Mouse (Mus musculus) brain, embryonic 14.5 days (tissue): ENCODE measurements at regions not wholly inside any gene's neighbourhood (a gene's known extent, or its start where the extent isn't known, plus 50 kb on each side); places are given as distances from the start of the nearest gene placed in this dataset.

Source experiments
- CTCF ChIP-seq: fragments of 200-500 bp; IDR thresholded peaks from 2 replicates; pipeline ENCODE4 v1.5.1; 2012; ENCODE audit warnings: inconsistent platforms, mild to moderate bottlenecking, moderate library complexity, borderline replicate concordance; ENCODE audit not compliant: insufficient read depth, insufficient read length; ENCODE audit errors: extremely low read depth
- POLR2A ChIP-seq: fragments of 200-500 bp; IDR thresholded peaks from 2 replicates; pipeline ENCODE4 v1.6.1; 2012; ENCODE audit warnings: mild to moderate bottlenecking, inconsistent platforms, borderline replicate concordance; ENCODE audit not compliant: poor library complexity, insufficient read depth, insufficient read length, severe bottlenecking; ENCODE audit errors: extremely low read depth

GRCm38 (mm10) chrX:140277327-140277947 is 64.6 kb upstream of the Frmpd3 start:
- no peak for TF ChIP-seq CTCF
- 0 out of 2 replicates have a peak, but pooled peaks have one; percentile 2 for TF ChIP-seq POLR2A
